Mouse (Mus musculus) lung, embryonic 15.5 days (tissue): ENCODE measurements around the gene Myef2. TPM values are rescaled to one million over a fixed set of nuclear protein-coding genes. Genes with fewer than 3 reads are reported as not detected.
"Not testable (repeated sequence)": the region's sequence is repeated elsewhere in the genome, so short reads cannot be mapped to it uniquely, and the experiment has no call there.

Source experiments
- ATAC-seq: fragments of 200-750 bp; cut with Nextera tagmentation; 2 replicates; pipeline ENCODE4 v1.8.0; 2017; ENCODE audit warnings: moderate number of reproducible peaks, borderline replicate concordance; ENCODE audit not compliant: low FRiP score, low TSS enrichment; ENCODE audit errors: extremely low read depth
- H3K27ac ChIP-seq: fragments of 300-500 bp; sonication (generic); 2 replicates; pipeline ENCODE4 v1.5.1; 2015; ENCODE audit warnings: moderate library complexity, mild to moderate bottlenecking, inconsistent platforms
- H3K27me3 ChIP-seq: fragments of 300-500 bp; sonication (generic); 2 replicates; pipeline ENCODE4 v1.6.1; 2015; ENCODE audit warnings: inconsistent platforms
- H3K36me3 ChIP-seq: fragments of 300-500 bp; sonication (generic); 2 replicates; pipeline ENCODE4 v1.6.1; 2015; ENCODE audit warnings: inconsistent platforms
- H3K4me1 ChIP-seq: fragments of 300-500 bp; sonication (generic); 2 replicates; pipeline ENCODE4 v1.6.1; 2015; ENCODE audit warnings: inconsistent platforms
- H3K4me2 ChIP-seq: fragments of 300-500 bp; sonication (generic); 2 replicates; pipeline ENCODE4 v1.6.1; 2015; ENCODE audit warnings: inconsistent platforms, mild to moderate bottlenecking, moderate library complexity
- H3K4me3 ChIP-seq: fragments of 300-500 bp; sonication (generic); 2 replicates; pipeline ENCODE4 v1.5.1; 2015; ENCODE audit warnings: mild to moderate bottlenecking, inconsistent platforms
- H3K9ac ChIP-seq: fragments of 300-500 bp; sonication (generic); 2 replicates; pipeline ENCODE4 v1.6.1; 2015; ENCODE audit warnings: inconsistent platforms
- H3K9me3 ChIP-seq: fragments of 300-500 bp; sonication (generic); 2 replicates; pipeline ENCODE4 v1.6.1; 2016; ENCODE audit warnings: inconsistent platforms
- WGBS: fragments of 180-500 bp; shearing (Covaris S2); methylation state at CpG from one replicate; pipeline ENCODE4 v1.1.7; 2015; 5-methylcytosine and 5-hydroxymethylcytosine counted together
- polyA plus RNA-seq: library from polyadenylated mRNA; unstranded; fragments of >200 nt; fragmentation: Nextera tagmentation; extraction: Ambion mirVana; gene quantifications from 2 replicates; pipeline ENCODE4 v1.2.1, GENCODE M21; 2015

Myef2 gene
- polyA plus RNA-seq, 1 experiment from 2014 or later = 97.6 TPM

GRCm38 (mm10) chr2:125122624-125123476 lies 611 bp downstream of the Myef2 start:
- peak overlapping the region; percentile 85 for H3K9ac ChIP-seq
- H3K36me3 ChIP-seq = no peaks in the 10 kb centered on the region
- peak; percentile 85 for ATAC-seq
- no peaks in the 10 kb centered on the region for H3K9me3 ChIP-seq
- no peaks in the 10 kb centered on the region for H3K27me3 ChIP-seq
- peak overlapping the region; percentile 84 for H3K4me3 ChIP-seq
- H3K4me1 ChIP-seq = peaks cover 8% of the 10 kb centered on the region; the same call in 1 of the 2 replicates
- peak overlapping the region; percentile 87 for H3K27ac ChIP-seq
- H3K4me2 ChIP-seq = peak overlapping the region; percentile 82
- under 1% methylated on average over 58 of the region's 59 CpGs for WGBS

GRCm38 (mm10) chr2:125122288-125122623 lies 1.2 kb downstream of the Myef2 start:
- 0 out of 2 replicates have a peak overlapping the region, but pooled peaks have one; percentile 87 for H3K27ac ChIP-seq

GRCm38 (mm10) chr2:125119381-125120110 lies 3.9 kb downstream of the Myef2 start:
- Histone ChIP-seq H3K36me3 (peaks cover 10% of the 10 kb centered on the region), H3K9ac (no peak overlapping the region), H3K4me2 (no peak overlapping the region), H3K4me1 (peaks cover 8% of the 10 kb centered on the region; the same call in 1 of the 2 replicates), H3K4me3 (no peak overlapping the region), H3K9me3 (no peaks in the 10 kb centered on the region), H3K27me3 (no peaks in the 10 kb centered on the region), H3K27ac (no peak overlapping the region)
- no peak for ATAC-seq
- WGBS = 74% methylated on average over 6 of the region's 6 CpGs

More at GRCm38 (mm10) chr2:125122288-125122623, 1.2 kb downstream of the Myef2 start:
- H3K36me3 ChIP-seq = no peaks in the 10 kb centered on the region
- peaks cover 8% of the 10 kb centered on the region; the same call in 1 of the 2 replicates for H3K4me1 ChIP-seq
- H3K4me2 ChIP-seq = peak overlapping the region; percentile 82
- no peak for ATAC-seq
- H3K27me3 ChIP-seq = no peaks in the 10 kb centered on the region
- H3K9ac ChIP-seq = peak overlapping the region; percentile 85
- H3K9me3 ChIP-seq = no peaks in the 10 kb centered on the region
- WGBS = 3% methylated on average over 4 of the region's 4 CpGs
- peak overlapping the region; percentile 84 for H3K4me3 ChIP-seq

DNA sequence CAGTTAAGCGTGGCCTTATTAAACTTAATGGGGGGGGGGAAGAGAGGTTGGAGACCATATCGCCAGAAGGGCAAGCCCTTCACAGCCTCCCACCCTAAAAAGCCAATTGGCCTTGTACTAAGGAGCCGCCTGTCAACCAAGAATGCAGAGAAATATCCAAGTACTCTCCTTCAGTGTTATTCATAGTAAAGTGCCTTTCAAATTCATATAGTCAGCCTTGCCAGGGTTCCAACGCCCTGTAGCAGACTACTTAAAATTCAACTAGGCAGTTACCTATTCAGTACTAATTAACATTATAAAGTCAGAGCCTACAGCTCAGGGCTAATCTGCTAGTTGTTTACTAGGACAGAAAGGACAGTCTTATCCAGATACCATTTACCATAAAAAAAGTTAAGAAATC lies 16.9 kb downstream of the Myef2 start:
- ATAC-seq, H3K4me1 ChIP-seq, H3K4me2 ChIP-seq, H3K27ac ChIP-seq, H3K4me3 ChIP-seq, H3K27me3 ChIP-seq, H3K9me3 ChIP-seq, H3K9ac ChIP-seq: not testable (repeated sequence)
- WGBS = 95% methylated on average over 4 of the region's 4 CpGs
- peaks cover 44% of the 10 kb centered on the region for H3K36me3 ChIP-seq

DNA sequence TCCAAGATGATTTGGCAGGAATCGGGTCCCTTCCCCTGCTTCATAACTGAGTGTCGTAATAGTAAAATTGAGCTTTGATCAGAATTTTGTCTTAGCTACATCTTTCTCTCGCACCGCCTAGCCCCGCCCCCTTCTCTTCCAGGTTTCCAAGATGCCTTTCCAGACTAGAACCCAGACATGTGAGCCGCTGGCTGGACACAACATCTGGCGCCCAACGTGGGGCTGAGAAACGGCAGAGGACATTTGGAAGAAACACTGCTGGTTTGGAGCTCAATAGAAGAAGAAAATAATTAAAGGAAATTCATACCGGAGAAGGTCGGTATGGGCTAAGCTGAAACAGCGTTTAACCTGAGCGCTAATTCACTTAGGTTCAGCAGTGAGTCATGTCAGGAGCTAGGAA lies 19.0 kb downstream of the Myef2 start:
- H3K27me3 ChIP-seq, H3K9ac ChIP-seq, H3K4me1 ChIP-seq, H3K27ac ChIP-seq, H3K4me2 ChIP-seq, ATAC-seq, H3K4me3 ChIP-seq, H3K9me3 ChIP-seq: not testable (repeated sequence)
- peaks cover 48% of the 10 kb centered on the region for H3K36me3 ChIP-seq
- 98% methylated on average over 13 of the region's 13 CpGs for WGBS

- H3K36me3 ChIP-seq = peaks cover 48% of the 10 kb centered on the region
- H3K9me3 ChIP-seq, H3K4me3 ChIP-seq, H3K27me3 ChIP-seq, H3K4me1 ChIP-seq, H3K9ac ChIP-seq, H3K27ac ChIP-seq, ATAC-seq, H3K4me2 ChIP-seq: not testable (repeated sequence)
- 73% methylated on average over 3 of the region's 3 CpGs for WGBS
Observed at GRCm38 (mm10) chr2:125092123-125092522, 31.3 kb downstream of the Myef2 start.

DNA sequence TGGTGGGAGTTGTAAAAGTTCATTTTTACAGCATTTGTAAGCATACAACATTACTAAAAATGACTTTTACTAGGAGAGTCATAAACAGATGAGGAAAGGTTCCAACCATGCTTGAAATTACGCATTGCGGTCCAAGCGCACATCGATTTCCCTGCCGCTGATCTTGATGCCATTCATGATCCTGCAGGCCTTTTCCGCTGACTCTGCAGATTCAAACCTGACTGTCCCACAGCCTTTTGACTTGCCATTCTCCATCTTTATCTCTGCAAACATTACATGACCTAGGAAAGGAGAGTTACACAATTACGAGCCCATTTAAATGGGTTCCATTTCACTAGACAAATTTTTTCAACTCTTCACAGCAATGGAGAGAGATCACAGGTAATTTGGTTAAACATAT lies 34.7 kb downstream of the Myef2 start:
- peaks cover 45% of the 10 kb centered on the region for H3K36me3 ChIP-seq
- H3K4me1 ChIP-seq = no peaks in the 10 kb centered on the region
- H3K9ac ChIP-seq = no peak overlapping the region
- no peak overlapping the region for H3K27ac ChIP-seq
- WGBS = 96% methylated on average over 7 of the region's 7 CpGs
- no peaks in the 10 kb centered on the region for H3K9me3 ChIP-seq
- no peak for ATAC-seq
- H3K4me3 ChIP-seq = no peak overlapping the region
- no peak overlapping the region for H3K4me2 ChIP-seq
- no peaks in the 10 kb centered on the region for H3K27me3 ChIP-seq

DNA sequence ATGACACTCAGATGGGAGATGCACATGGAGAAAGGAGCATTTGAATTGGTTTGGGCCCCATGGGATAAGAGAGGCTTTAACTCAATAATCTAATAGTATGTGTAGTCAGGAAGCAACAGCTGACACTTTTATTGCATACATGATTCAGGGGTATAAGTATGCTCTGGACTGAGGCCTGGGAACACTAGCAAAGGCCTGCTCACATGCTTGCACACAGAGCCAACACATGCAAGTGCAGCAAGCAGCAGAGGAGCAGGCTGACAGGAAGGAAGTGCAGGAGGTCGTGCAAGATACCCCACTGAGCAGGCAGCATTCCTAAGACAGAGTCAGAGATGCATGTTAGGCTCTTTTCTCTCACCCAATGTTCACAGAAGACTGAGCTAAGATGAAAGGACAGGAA lies 39.6 kb downstream of the Myef2 start:
- Histone ChIP-seq H3K27ac (no peak overlapping the region), H3K4me3 (no peak overlapping the region), H3K4me1 (no peaks in the 10 kb centered on the region), H3K9me3 (no peaks in the 10 kb centered on the region), H3K27me3 (no peaks in the 10 kb centered on the region), H3K9ac (no peak overlapping the region), H3K4me2 (no peak overlapping the region), H3K36me3 (peaks cover 30% of the 10 kb centered on the region)
- ATAC-seq = no peak
- 21% methylated on average over 1 of the region's 1 CpGs for WGBS

DNA sequence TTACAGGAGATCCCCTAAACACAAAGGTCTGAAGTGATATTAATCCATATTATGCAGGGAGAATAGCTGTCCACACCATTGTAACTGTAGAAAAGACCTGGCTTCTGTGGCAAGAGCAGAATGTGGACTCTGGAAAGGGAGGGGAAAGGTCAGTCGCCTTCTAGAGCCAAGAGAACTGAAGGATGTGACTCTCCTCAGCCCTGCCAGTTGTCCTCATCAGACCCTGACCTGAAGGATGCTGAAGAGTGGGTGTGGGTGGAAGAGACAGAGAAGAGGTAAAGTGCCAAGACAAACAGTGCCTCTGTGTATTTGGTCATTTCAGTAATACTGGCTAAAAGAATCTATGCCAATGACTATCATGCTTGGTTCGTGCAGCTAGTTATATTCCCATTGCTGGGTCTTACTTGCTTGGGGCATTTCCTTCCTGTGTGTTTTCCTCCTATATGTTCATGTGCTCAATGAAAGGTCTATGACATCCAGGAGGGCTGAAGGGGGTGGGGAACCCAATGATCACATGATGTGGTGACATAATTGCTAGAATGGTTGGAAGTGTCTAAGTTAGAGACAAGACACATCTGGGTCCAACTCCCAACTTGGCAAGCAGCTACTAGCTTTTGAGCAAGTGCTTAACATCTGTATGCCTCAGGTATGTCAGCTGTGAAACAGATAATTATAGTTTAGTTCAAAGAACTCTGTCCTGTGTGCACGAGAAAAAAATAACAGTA lies 50.2 kb downstream of the Myef2 start:
- Histone ChIP-seq H3K4me1 (0 out of 2 replicates have a peak, but pooled peaks cover under 1% of the 10 kb centered on the region), H3K36me3 (no peaks in the 10 kb centered on the region), H3K9me3 (no peaks in the 10 kb centered on the region), H3K27ac (no peak overlapping the region), H3K9ac (no peak overlapping the region), H3K27me3 (no peaks in the 10 kb centered on the region), H3K4me3 (no peak overlapping the region), H3K4me2 (no peak overlapping the region)
- no peak for ATAC-seq
- WGBS = 68% methylated on average over 3 of the region's 3 CpGs

- ATAC-seq = no peak
- Histone ChIP-seq H3K9me3 (no peaks in the 10 kb centered on the region), H3K4me1 (0 out of 2 replicates have a peak, but pooled peaks cover 5% of the 10 kb centered on the region), H3K9ac (no peak overlapping the region), H3K4me2 (no peak overlapping the region), H3K27me3 (no peaks in the 10 kb centered on the region), H3K4me3 (no peak overlapping the region), H3K36me3 (no peaks in the 10 kb centered on the region), H3K27ac (no peak overlapping the region)
- WGBS = 92% methylated on average over 12 of the region's 12 CpGs
Observed at GRCm38 (mm10) chr2:125068696-125069095, 54.8 kb downstream of the Myef2 start.

GRCm38 (mm10) chr2:125067894-125068293 lies 55.6 kb downstream of the Myef2 start, which contains the start of gene Slc24a5:
Gene Slc24a5, plus strand, starts transcription at chr2:125068124.
- H3K4me1 ChIP-seq = 0 out of 2 replicates have a peak, but pooled peaks cover 5% of the 10 kb centered on the region
- H3K36me3 ChIP-seq = no peaks in the 10 kb centered on the region
- H3K9ac ChIP-seq = no peak within 1 kb of the TSS
- H3K9me3 ChIP-seq = no peaks in the 10 kb centered on the region
- 39% methylated on average over 10 of the region's 10 CpGs for whole genome bisulfite sequencing
- no peak within 1 kb of the TSS for H3K27ac ChIP-seq
- H3K4me2 ChIP-seq = no peak within 1 kb of the TSS
- no peaks in the 10 kb centered on the region for H3K27me3 ChIP-seq
- ATAC-seq = no peak; the same call in 1 of the 2 replicates
- no peak within 1 kb of the TSS for H3K4me3 ChIP-seq
